Mouse (Mus musculus) embryo, embryonic 11 days (tissue): Measurements from ENCODE around the gene Plod1.

ENCODE experiments used
- DNase-seq: peaks from one replicate; pipeline ENCODE4 v3.0.0-alpha.2; 2015

Gene Plod1

GRCm38 (mm10) chr4:147936331-147936954 is at the start of gene Plod1:
Gene Plod1 (minus strand): TSS chr4:147936767.
- peak; percentile 90 for DNase-seq

GRCm38 (mm10) chr4:147985205-147986132 is 48.9 kb upstream of the Plod1 start, which contains the start of gene Nppb:
Gene Nppb (plus strand): TSS chr4:147985788.
- DNase-seq: peak; percentile 66

GRCm38 (mm10) chr4:147979441-147979860 is 42.9 kb upstream of the Plod1 start:
- DNase-seq: no peak

GRCm38 (mm10) chr4:147978391-147978790 is 41.8 kb upstream of the Plod1 start:
- no peak for DNase-seq

- no peak for DNase-seq
Measured at GRCm38 (mm10) chr4:147977726-147978125, 41.2 kb upstream of the Plod1 start.

- DNase-seq: no peak
Measured at GRCm38 (mm10) chr4:147976237-147976636, 39.7 kb upstream of the Plod1 start.

GRCm38 (mm10) chr4:147969337-147969736 is 32.8 kb upstream of the Plod1 start:
- DNase-seq: no peak

GRCm38 (mm10) chr4:147968816-147969215 is 32.2 kb upstream of the Plod1 start:
- no peak for DNase-seq

GRCm38 (mm10) chr4:147965712-147966111 is 29.1 kb upstream of the Plod1 start:
- DNase-seq: no peak

GRCm38 (mm10) chr4:147963623-147964022 is 27.1 kb upstream of the Plod1 start:
- DNase-seq: no peak

GRCm38 (mm10) chr4:147962781-147963180 is 26.2 kb upstream of the Plod1 start:
- DNase-seq: no peak

- DNase-seq: peak; percentile 86
Measured at GRCm38 (mm10) chr4:147959881-147960831, 23.6 kb upstream of the Plod1 start.

- peak; percentile 63 for DNase-seq
Measured at GRCm38 (mm10) chr4:147957141-147957540, 20.6 kb upstream of the Plod1 start.

- DNase-seq: peak; percentile 74
Measured at GRCm38 (mm10) chr4:147953590-147953989, 17.0 kb upstream of the Plod1 start.

GRCm38 (mm10) chr4:147947511-147947910 is 10.9 kb upstream of the Plod1 start:
- no peak for DNase-seq

- DNase-seq: no peak
Measured at GRCm38 (mm10) chr4:147943005-147943404, 6.4 kb upstream of the Plod1 start.

- DNase-seq: peak; percentile 18
Measured at GRCm38 (mm10) chr4:147941045-147942020, 4.8 kb upstream of the Plod1 start.

- peak; percentile 94 for DNase-seq
Measured at GRCm38 (mm10) chr4:147940576-147941044, 4.0 kb upstream of the Plod1 start, which contains the start of gene 2510039O18Rik. Gene 2510039O18Rik (plus strand): TSS chr4:147940895.

- peak; percentile 25 for DNase-seq
Measured at GRCm38 (mm10) chr4:147940111-147940510, 3.5 kb upstream of the Plod1 start.

- peak; percentile 50 for DNase-seq
Measured at GRCm38 (mm10) chr4:147938148-147939096, 1.9 kb upstream of the Plod1 start.
